Mouse (Mus musculus) heart, postnatal 0 days (tissue): ENCODE results near the gene Rpl27a. TPM values are rescaled to one million over a fixed set of nuclear protein-coding genes. Genes with fewer than 3 reads are reported as not detected.

ENCODE experiments used
- ATAC-seq: fragments of 200-750 bp; cut with Nextera tagmentation; 2 replicates; pipeline ENCODE4 v1.8.0; 2017; ENCODE audit warnings: low read depth, moderate number of reproducible peaks, moderate library complexity; ENCODE audit not compliant: insufficient read depth
- DNase-seq: peaks from one replicate; pipeline ENCODE4 v3.0.0-alpha.2; 2016; ENCODE audit warnings: low spot score
- H3K27ac ChIP-seq: fragments of 300-500 bp; sonication (generic); 2 replicates; pipeline ENCODE4 v1.5.1; 2014; ENCODE audit warnings: low read depth, mild to moderate bottlenecking
- H3K27me3 ChIP-seq: fragments of 300-500 bp; sonication (generic); 2 replicates; pipeline ENCODE4 v1.6.1; 2014; ENCODE audit warnings: low read length, mixed read lengths; ENCODE audit not compliant: control insufficient read depth, insufficient read depth
- H3K36me3 ChIP-seq: fragments of 300-500 bp; sonication (generic); replicated peaks from 2 replicates; pipeline ENCODE4 v1.6.1; 2014; ENCODE audit warnings: low read length, mixed read lengths; ENCODE audit not compliant: control insufficient read depth, insufficient read depth
- H3K4me1 ChIP-seq: fragments of 300-500 bp; sonication (generic); 2 replicates; pipeline ENCODE4 v1.6.1; 2014; ENCODE audit warnings: antibody characterized with exemption; ENCODE audit not compliant: control insufficient read depth, insufficient read depth
- H3K4me2 ChIP-seq: fragments of 300-500 bp; sonication (generic); 2 replicates; pipeline ENCODE4 v1.6.1; 2014; ENCODE audit warnings: low read depth, mild to moderate bottlenecking, low read length, moderate library complexity
- H3K4me3 ChIP-seq: fragments of 300-500 bp; sonication (generic); 2 replicates; pipeline ENCODE4 v1.5.1; 2014; ENCODE audit warnings: low read depth, low read length
- H3K9ac ChIP-seq: fragments of 300-500 bp; sonication (generic); replicated peaks from 2 replicates; pipeline ENCODE4 v1.6.1; 2014; ENCODE audit warnings: low read depth, low read length, mixed read lengths
- H3K9me3 ChIP-seq: fragments of 300-500 bp; sonication (generic); replicated peaks from 2 replicates; pipeline ENCODE4 v1.6.1; 2016; ENCODE audit warnings: low read length; ENCODE audit not compliant: control insufficient read depth
- CTCF ChIP-seq: IDR thresholded peaks from 2 replicates; pipeline ENCODE4 v1.5.1; 2016; ENCODE audit warnings: antibody characterized with exemption, control low read depth, low read depth
- EP300 ChIP-seq: IDR thresholded peaks from 2 replicates; pipeline ENCODE4 v1.6.1; 2016; ENCODE audit warnings: antibody characterized with exemption, low read depth
- WGBS: fragments of 180-500 bp; shearing (Covaris S2); extraction: QIAGEN DNeasy Blood & Tissue Kit; methylation state at CpG from one replicate; pipeline ENCODE4 v1.1.7; 2014; 5-methylcytosine and 5-hydroxymethylcytosine counted together
- polyA plus RNA-seq: library from polyadenylated mRNA; unstranded; fragments of >200 nt; fragmentation: Nextera tagmentation; extraction: Ambion mirVana; gene quantifications from 2 replicates; pipeline ENCODE4 v1.2.1, GENCODE M21; 2015
- total RNA-seq: library from RNA; depleted of rRNA; stranded (reverse); fragments of >200 nt; gene quantifications from 2 replicates; pipeline ENCODE4 v1.2.3, GENCODE M21; 2014; ENCODE audit warnings: low replicate concordance

Rpl27a gene
- total and polyA plus RNA-seq, 2 experiments from 2014 or later: 68.8 to 267 TPM

GRCm38 (mm10) chr7:109508034-109508433 lies 10.9 kb upstream of the Rpl27a start, which contains the start of gene Trim66:
Gene Trim66, minus strand, starts transcription at chr7:109508134.
- no peak for TF ChIP-seq EP300
- TF ChIP-seq CTCF: no peak
- WGBS: 76% methylated on average over 4 of the region's 4 CpGs
- no peak for DNase-seq
- H3K9ac ChIP-seq: no peak within 1 kb of the TSS
- H3K27me3 ChIP-seq: no peaks in the 10 kb centered on the region
- no peaks in the 10 kb centered on the region for H3K36me3 ChIP-seq
- H3K9me3 ChIP-seq: no peaks in the 10 kb centered on the region
- no peaks in the 10 kb centered on the region for H3K4me1 ChIP-seq
- H3K4me2 ChIP-seq: no peak within 1 kb of the TSS
- H3K4me3 ChIP-seq: no peak within 1 kb of the TSS
- ATAC-seq: no peak
- H3K27ac ChIP-seq: no peak within 1 kb of the TSS

- H3K9me3 ChIP-seq: no peaks in the 10 kb centered on the region
- ATAC-seq (no peak), DNase-seq (no peak)
- no peak overlapping the region for H3K27ac ChIP-seq
- H3K4me1 ChIP-seq: no peaks in the 10 kb centered on the region
- no peak for TF ChIP-seq CTCF
- no peak for TF ChIP-seq EP300
- no peak overlapping the region for H3K9ac ChIP-seq
- H3K27me3 ChIP-seq: no peaks in the 10 kb centered on the region
- WGBS: 61% methylated on average over 2 of the region's 2 CpGs
- no peaks in the 10 kb centered on the region for H3K36me3 ChIP-seq
- H3K4me2 ChIP-seq: no peak overlapping the region
- H3K4me3 ChIP-seq: no peak overlapping the region
These were observed 8.1 kb upstream of the Rpl27a start for GRCm38 (mm10) chr7:109510799-109511198.

- no peak overlapping the region for H3K4me2 ChIP-seq
- H3K27me3 ChIP-seq: no peaks in the 10 kb centered on the region
- no peaks in the 10 kb centered on the region for H3K36me3 ChIP-seq
- H3K9me3 ChIP-seq: no peaks in the 10 kb centered on the region
- H3K27ac ChIP-seq: no peak overlapping the region
- no peak overlapping the region for H3K9ac ChIP-seq
- ATAC-seq (no peak), DNase-seq (no peak)
- H3K4me3 ChIP-seq: no peak overlapping the region
- WGBS: 83% methylated on average over 3 of the region's 3 CpGs
- H3K4me1 ChIP-seq: no peaks in the 10 kb centered on the region
- no peak for TF ChIP-seq EP300
These were observed 7.1 kb upstream of the Rpl27a start for GRCm38 (mm10) chr7:109511838-109512237.

GRCm38 (mm10) chr7:109516500-109516899 lies 2.4 kb upstream of the Rpl27a start:
- TF ChIP-seq EP300 (no peak), CTCF (no peak)
- DNase-seq (no peak), ATAC-seq (no peak)
- no peak overlapping the region for H3K27ac ChIP-seq
- H3K9me3 ChIP-seq: no peaks in the 10 kb centered on the region
- peaks cover 24% of the 10 kb centered on the region for H3K4me1 ChIP-seq
- H3K9ac ChIP-seq: no peak overlapping the region
- H3K27me3 ChIP-seq: no peaks in the 10 kb centered on the region
- peaks cover 14% of the 10 kb centered on the region for H3K36me3 ChIP-seq
- WGBS: 56% methylated on average over 3 of the region's 3 CpGs
- no peak overlapping the region for H3K4me3 ChIP-seq
- no peak overlapping the region for H3K4me2 ChIP-seq

- peaks cover 25% of the 10 kb centered on the region for H3K4me1 ChIP-seq
- ATAC-seq (no peak), DNase-seq (peak; percentile 46)
- peak overlapping the region; percentile 98 for H3K27ac ChIP-seq
- H3K4me2 ChIP-seq: peak overlapping the region; percentile 61
- H3K9ac ChIP-seq: peak overlapping the region; percentile 73
- peak overlapping the region; percentile 83 for H3K4me3 ChIP-seq
- WGBS: 15% methylated on average over 10 of the region's 10 CpGs
- no peaks in the 10 kb centered on the region for H3K9me3 ChIP-seq
- no peak for TF ChIP-seq EP300
- TF ChIP-seq CTCF: no peak
- peaks cover 31% of the 10 kb centered on the region for H3K36me3 ChIP-seq
- no peaks in the 10 kb centered on the region for H3K27me3 ChIP-seq
These were observed 788 bp upstream of the Rpl27a start for GRCm38 (mm10) chr7:109518036-109518681.

GRCm38 (mm10) chr7:109519936-109520335 lies 989 bp downstream of the Rpl27a start:
- no peak for DNase-seq
- Histone ChIP-seq H3K36me3 (peaks cover 49% of the 10 kb centered on the region), H3K9ac (peak overlapping the region; percentile 90), H3K4me1 (peaks cover 25% of the 10 kb centered on the region), H3K27me3 (no peaks in the 10 kb centered on the region), H3K9me3 (no peaks in the 10 kb centered on the region), H3K27ac (peak overlapping the region; percentile 2; the same call in 1 of the 2 replicates), H3K4me2 (peak overlapping the region; percentile 86), H3K4me3 (peak overlapping the region; percentile 83)
- 2% methylated on average over 10 of the region's 10 CpGs for WGBS
- ATAC-seq: no peak
- no peak for TF ChIP-seq CTCF
- TF ChIP-seq EP300: no peak
